ENCODE assay signal across 20 mouse cellular contexts in genomic region chr5:126721300-126721699, GRCm38 (mm10).
DNase-seq lines count a peak whose midpoint lies in the region; TF ChIP-seq lines count a peak whose summit lies in the region.
"Had no signal": no experiment of that assay in that cellular context is flagged by ENCODE, and none has a peak within 500 bp of the region (broad histone marks: within the 10 kb centered on the region; RNA-seq: fewer than 3 reads in every experiment).

No protein-coding gene starts in this region.

- no peak overlapping the region for H3K4me3 ChIP-seq in ES-E14 (ENCODE audit: insufficient read depth in 1 of 2, low read depth in 1 of 2, low read length in 2 of 2, poor library complexity in 1 of 2, severe bottlenecking in 1 of 2)
- H3K4me3 ChIP-seq: embryonic facial prominence, embryonic 13.5 days; embryonic facial prominence, embryonic 15.5 days; erythroblast, embryonic 14.5 days; forebrain, embryonic 10.5 days; forebrain, embryonic 12.5 days had no signal

- H3K4me1 ChIP-seq in ES-E14 (ENCODE audit: control insufficient read depth in 2 of 2, insufficient read depth in 2 of 2, low read length in 2 of 2, poor library complexity in 1 of 2) = no peaks in the 10 kb centered on the region; a peak in 1 of 4 replicates
- H3K4me1 ChIP-seq: embryonic facial prominence, embryonic 15.5 days had no signal

- no peaks in the 10 kb centered on the region for H3K9me3 ChIP-seq in ES-E14 (ENCODE audit: control insufficient read depth, insufficient read depth, low read depth, low read length)
- H3K9me3 ChIP-seq: embryonic facial prominence, embryonic 13.5 days; embryonic facial prominence, embryonic 15.5 days; forebrain, embryonic 10.5 days; forebrain, embryonic 12.5 days had no signal

- no peak overlapping the region for H3K27ac ChIP-seq in ES-E14 (ENCODE audit: insufficient read depth, low read depth, low read length, poor library complexity, severe bottlenecking)
- H3K27ac ChIP-seq: embryonic facial prominence, embryonic 13.5 days; embryonic facial prominence, embryonic 15.5 days; forebrain, embryonic 10.5 days; forebrain, embryonic 12.5 days had no signal

- in situ Hi-C loops in ES-E14 (cut with MboI; ENCODE audit: low sequenced_read_pairs in 2 of 2, unreplicated experiment in 2 of 2) = no loop called here

- H3K36me3 ChIP-seq in ES-E14 (ENCODE audit: control insufficient read depth, insufficient read depth, low read length, poor library complexity, severe bottlenecking) = no peaks in the 10 kb centered on the region
- H3K36me3 ChIP-seq: embryonic facial prominence, embryonic 13.5 days; embryonic facial prominence, embryonic 15.5 days; forebrain, embryonic 10.5 days; forebrain, embryonic 12.5 days had no signal

- DNase-seq in ES-CJ7 (ENCODE audit: low read depth, low spot score) = peak; percentile 35
- peak; percentile 12 for DNase-seq in ES-E14 (ENCODE audit: low read depth, low spot score)
- DNase-seq in ZHBTc4 (ENCODE audit: low read depth, low spot score) = peak; percentile 50
- no peak for DNase-seq in ovary, postnatal 10 days (ENCODE audit: low spot score)
- no peak for DNase-seq in urinary bladder, postnatal 4 days (ENCODE audit: low spot score in 2 of 2)
- DNase-seq: adrenal gland, adult 2 months; adrenal gland, postnatal 10 days; adrenal gland, postnatal 25 days; cerebellum, adult 11 months; cerebellum, adult 18-20 months; cerebellum, adult 8-10 months; cerebellum, adult 9-11 months; cerebellum, postnatal 14 days; cerebellum, postnatal 36 days; embryo, embryonic 11 days had no signal

- no peak overlapping the region for H3K9ac ChIP-seq in ES-E14 (ENCODE audit: insufficient read depth, low read depth, low read length, poor library complexity, severe bottlenecking)
- H3K9ac ChIP-seq: embryonic facial prominence, embryonic 13.5 days; embryonic facial prominence, embryonic 15.5 days; forebrain, embryonic 12.5 days had no signal

TF ChIP-seq in ES-E14, 5 proteins besides CTCF, POLR2A, EP300 and RAD21:
- TF ChIP-seq MAFK (IDR thresholded peaks at IDR 0.05; ENCODE audit: insufficient read depth, low read depth, low read length) (peak; percentile 48; the same call in 1 of the 2 replicates), HCFC1 (IDR thresholded peaks at IDR 0.05; ENCODE audit: borderline replicate concordance, insufficient read depth, low read length) (no peak), ZNF384 (IDR thresholded peaks at IDR 0.05; ENCODE audit: low read depth, low read length) (no peak), ZC3H11A (IDR thresholded peaks at IDR 0.05; ENCODE audit: borderline replicate concordance, low read depth, low read length) (no peak), CHD2 (IDR thresholded peaks at IDR 0.05; ENCODE audit: low read depth, low read length) (no peak)

Comparison
In these comparisons a context has a peak if more than half of its experiments do, and no peak if none do; other contexts are left out.
1. DNase-seq: peak in ES-CJ7 (single experiment), ES-E14 (single experiment) and ZHBTc4 (single experiment); none in ovary, postnatal 10 days (single experiment) and urinary bladder, postnatal 4 days (0 of 2).